Mouse (Mus musculus): ENCODE measurements around the gene Eif4a1. TPM values are rescaled to one million over a fixed set of nuclear protein-coding genes. Genes with fewer than 3 reads are reported as not detected.
"Not testable (repeated sequence)": the region's sequence is repeated elsewhere in the genome, so short reads cannot be mapped to it uniquely, and the experiment has no call there.

The Eif4a1 gene
- polyA plus RNA-seq, 1 experiment = 601 TPM

GRCm38 (mm10) chr11:69710470-69710869 lies 38.2 kb upstream of the Eif4a1 start:
- Histone ChIP-seq H3K4me3 (replicated peaks) (no peak overlapping the region), H3K9me3 (peaks cover 3% of the 10 kb centered on the region; the same call in 1 of the 2 replicates), H3K27me3 (replicated peaks) (peaks cover 4% of the 10 kb centered on the region), H3K4me1 (peaks cover 39% of the 10 kb centered on the region), H3K36me3 (replicated peaks; ENCODE audit: low read length) (no peaks in the 10 kb centered on the region)
- TF ChIP-seq FLI1 (IDR thresholded peaks at IDR 0.05; ENCODE audit: low read length) (no peak), GATA1 (IDR thresholded peaks at IDR 0.05; ENCODE audit: borderline replicate concordance, low read length) (no peak)

- Histone ChIP-seq H3K9me3 (no peaks in the 10 kb centered on the region), H3K4me3 (replicated peaks) (no peak overlapping the region), H3K36me3 (replicated peaks; ENCODE audit: low read length) (no peaks in the 10 kb centered on the region), H3K27me3 (replicated peaks) (peaks cover 4% of the 10 kb centered on the region), H3K4me1 (peaks cover 43% of the 10 kb centered on the region)
- no peak for TF ChIP-seq FLI1 (IDR thresholded peaks at IDR 0.05; ENCODE audit: low read length)
- no peak for TF ChIP-seq GATA1 (IDR thresholded peaks at IDR 0.05; ENCODE audit: borderline replicate concordance, low read length)
Measured at GRCm38 (mm10) chr11:69709554-69710446, 37.6 kb upstream of the Eif4a1 start.

- Histone ChIP-seq H3K36me3 (replicated peaks; ENCODE audit: low read length) (no peaks in the 10 kb centered on the region), H3K9me3 (no peaks in the 10 kb centered on the region), H3K27me3 (replicated peaks) (peaks cover 4% of the 10 kb centered on the region), H3K4me1 (peaks cover 53% of the 10 kb centered on the region), H3K4me3 (replicated peaks) (no peak overlapping the region)
- TF ChIP-seq GATA1 (IDR thresholded peaks at IDR 0.05; ENCODE audit: borderline replicate concordance, low read length) (no peak), FLI1 (IDR thresholded peaks at IDR 0.05; ENCODE audit: low read length) (no peak)
Measured at GRCm38 (mm10) chr11:69708614-69709265, 36.5 kb upstream of the Eif4a1 start.

GRCm38 (mm10) chr11:69707873-69708381 lies 35.7 kb upstream of the Eif4a1 start:
- Histone ChIP-seq H3K4me3 (replicated peaks) (no peak overlapping the region), H3K9me3 (no peaks in the 10 kb centered on the region), H3K27me3 (replicated peaks) (peaks cover 4% of the 10 kb centered on the region), H3K36me3 (replicated peaks; ENCODE audit: low read length) (no peaks in the 10 kb centered on the region), H3K4me1 (peaks cover 54% of the 10 kb centered on the region)
- TF ChIP-seq GATA1 (IDR thresholded peaks at IDR 0.05; ENCODE audit: borderline replicate concordance, low read length) (no peak), FLI1 (IDR thresholded peaks at IDR 0.05; ENCODE audit: low read length) (no peak)

- Histone ChIP-seq H3K4me3 (replicated peaks) (no peak overlapping the region), H3K36me3 (replicated peaks; ENCODE audit: low read length) (no peaks in the 10 kb centered on the region), H3K9me3 (no peaks in the 10 kb centered on the region), H3K4me1 (peaks cover 54% of the 10 kb centered on the region), H3K27me3 (replicated peaks) (peaks cover 4% of the 10 kb centered on the region)
- TF ChIP-seq FLI1 (IDR thresholded peaks at IDR 0.05; ENCODE audit: low read length) = no peak
- TF ChIP-seq GATA1 (IDR thresholded peaks at IDR 0.05; ENCODE audit: borderline replicate concordance, low read length) = no peak
Measured at GRCm38 (mm10) chr11:69707480-69707847, 35.2 kb upstream of the Eif4a1 start.

GRCm38 (mm10) chr11:69706775-69707479 lies 34.7 kb upstream of the Eif4a1 start:
- Histone ChIP-seq H3K27me3 (replicated peaks) (peaks cover 4% of the 10 kb centered on the region), H3K4me3 (replicated peaks) (no peak overlapping the region), H3K36me3 (replicated peaks; ENCODE audit: low read length) (no peaks in the 10 kb centered on the region), H3K4me1 (peaks cover 57% of the 10 kb centered on the region), H3K9me3 (no peaks in the 10 kb centered on the region)
- TF ChIP-seq GATA1 (IDR thresholded peaks at IDR 0.05; ENCODE audit: borderline replicate concordance, low read length) = no peak
- no peak for TF ChIP-seq FLI1 (IDR thresholded peaks at IDR 0.05; ENCODE audit: low read length)

GRCm38 (mm10) chr11:69704613-69705010 lies 32.4 kb upstream of the Eif4a1 start:
- H3K4me1 ChIP-seq = peaks cover 48% of the 10 kb centered on the region
- TF ChIP-seq GATA1 (IDR thresholded peaks at IDR 0.05; ENCODE audit: borderline replicate concordance, low read length) = no peak
- no peak for TF ChIP-seq FLI1 (IDR thresholded peaks at IDR 0.05; ENCODE audit: low read length)
- H3K4me3 ChIP-seq (replicated peaks) = no peak overlapping the region
- H3K9me3 ChIP-seq = no peaks in the 10 kb centered on the region
- H3K36me3 ChIP-seq (replicated peaks; ENCODE audit: low read length) = no peaks in the 10 kb centered on the region
- peaks cover 4% of the 10 kb centered on the region for H3K27me3 ChIP-seq (replicated peaks)

GRCm38 (mm10) chr11:69703814-69704612 lies 31.8 kb upstream of the Eif4a1 start:
- TF ChIP-seq FLI1 (IDR thresholded peaks at IDR 0.05; ENCODE audit: low read length) (no peak), GATA1 (IDR thresholded peaks at IDR 0.05; ENCODE audit: borderline replicate concordance, low read length) (no peak)
- H3K9me3 ChIP-seq = no peaks in the 10 kb centered on the region
- H3K4me3 ChIP-seq (replicated peaks) = no peak overlapping the region

GRCm38 (mm10) chr11:69703381-69703780 lies 31.2 kb upstream of the Eif4a1 start:
- H3K27me3 ChIP-seq (replicated peaks); H3K36me3 ChIP-seq (replicated peaks; ENCODE audit: low read length); H3K4me3 ChIP-seq (replicated peaks); H3K9me3 ChIP-seq: not testable (repeated sequence)
- H3K4me1 ChIP-seq = peaks cover 39% of the 10 kb centered on the region

More at GRCm38 (mm10) chr11:69703814-69704612, 31.8 kb upstream of the Eif4a1 start:
- H3K36me3 ChIP-seq (replicated peaks; ENCODE audit: low read length) = no peaks in the 10 kb centered on the region
- peaks cover 44% of the 10 kb centered on the region for H3K4me1 ChIP-seq
- H3K27me3 ChIP-seq (replicated peaks) = peaks cover 4% of the 10 kb centered on the region

- H3K27me3 ChIP-seq (replicated peaks); H3K4me3 ChIP-seq (replicated peaks); H3K9me3 ChIP-seq; H3K36me3 ChIP-seq (replicated peaks; ENCODE audit: low read length): not testable (repeated sequence)
- peaks cover 39% of the 10 kb centered on the region for H3K4me1 ChIP-seq
Measured at GRCm38 (mm10) chr11:69702886-69703285, 30.7 kb upstream of the Eif4a1 start.

Measured in megakaryocyte, embryonic 14.5 days (primary cell).